Mouse (Mus musculus): ENCODE results near the gene Vti1a. TPM values are rescaled to one million over a fixed set of nuclear protein-coding genes. Genes with fewer than 3 reads are reported as not detected.

Gene Vti1a
- polyA plus RNA-seq, 1 experiment from 2014 or later: 27.4 TPM

DNA sequence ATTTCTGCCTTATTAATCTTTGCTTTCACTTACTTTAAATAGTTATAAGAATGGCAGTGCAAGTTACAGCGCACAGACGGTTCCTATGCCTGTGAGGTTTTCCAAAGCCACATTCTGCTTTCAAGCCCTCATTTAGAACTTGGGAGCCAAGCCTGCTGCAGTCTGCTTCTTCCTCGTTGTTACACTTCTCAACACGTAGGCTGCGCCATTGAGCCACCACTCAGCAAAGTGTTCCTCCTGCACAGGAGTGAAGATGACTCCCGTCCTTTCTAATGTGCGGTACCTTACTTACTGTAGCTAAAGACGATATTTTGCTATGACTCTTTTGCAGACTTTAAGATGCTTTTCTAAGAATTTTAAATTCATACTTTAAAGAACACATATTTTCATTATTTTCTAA, 98.0 kb downstream of the Vti1a start:
- WGBS: 45% methylated on average over 8 of the region's 8 CpGs
- H3K27me3 ChIP-seq (replicated peaks; ENCODE audit: control insufficient read depth, insufficient read depth, low read length): no peaks in the 10 kb centered on the region
- H3K4me3 ChIP-seq (ENCODE audit: low read length): no peak overlapping the region
- no peak overlapping the region for H3K4me2 ChIP-seq (ENCODE audit: low read depth, low read length)
- no peaks in the 10 kb centered on the region for H3K36me3 ChIP-seq (ENCODE audit: control insufficient read depth, insufficient read depth, low read length)
- H3K27ac ChIP-seq (ENCODE audit: low read length): no peak overlapping the region
- H3K9ac ChIP-seq (ENCODE audit: low read depth, low read length): no peak overlapping the region
- H3K9me3 ChIP-seq (ENCODE audit: control insufficient read depth, low read length): 0 out of 2 replicates have a peak, but pooled peaks cover 4% of the 10 kb centered on the region
- ATAC-seq: no peak
- H3K4me1 ChIP-seq (ENCODE audit: control insufficient read depth, insufficient read depth, low read length): no peaks in the 10 kb centered on the region

DNA sequence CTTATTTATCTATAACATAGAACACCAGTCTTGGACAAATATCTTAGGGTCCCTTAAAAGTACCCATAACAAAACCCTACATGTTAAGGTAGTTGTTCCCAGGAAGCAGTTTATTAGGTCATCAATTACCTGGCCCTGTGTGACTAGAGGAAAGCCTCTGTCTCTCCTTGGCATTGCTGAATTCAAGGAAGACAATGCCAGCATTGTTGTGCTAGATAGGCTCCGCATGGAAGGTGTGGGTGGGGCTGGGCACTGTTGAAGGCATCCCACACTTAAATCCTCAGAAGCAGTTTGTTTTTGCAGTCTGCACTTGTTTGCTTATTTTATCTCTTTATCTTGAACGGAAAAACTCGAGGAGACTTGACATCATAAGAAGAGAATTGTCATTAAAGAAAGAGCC, 102.7 kb downstream of the Vti1a start:
- no peaks in the 10 kb centered on the region for H3K36me3 ChIP-seq (ENCODE audit: control insufficient read depth, insufficient read depth, low read length)
- H3K4me1 ChIP-seq (ENCODE audit: control insufficient read depth, insufficient read depth, low read length): no peaks in the 10 kb centered on the region

DNA sequence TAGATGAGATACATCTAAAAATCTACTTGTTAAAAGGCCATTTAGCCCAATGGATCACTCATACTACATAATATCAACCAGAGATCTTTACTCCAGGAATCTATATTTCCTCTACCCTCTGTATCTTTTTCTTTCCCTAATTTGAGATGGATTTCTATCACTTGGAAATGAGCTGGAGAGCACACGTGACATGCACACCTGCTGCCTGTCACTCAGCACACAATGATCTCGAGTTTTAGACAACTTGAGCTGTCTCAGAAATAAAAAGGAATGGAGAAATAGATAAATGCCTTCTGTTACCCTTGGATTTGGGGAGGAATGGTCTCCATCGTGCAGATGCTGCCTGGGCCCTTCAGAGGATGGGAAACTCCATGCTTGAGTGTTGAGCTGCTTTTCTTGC, 103.9 kb downstream of the Vti1a start:
- H3K9ac ChIP-seq (ENCODE audit: low read depth, low read length): no peak overlapping the region
- H3K4me3 ChIP-seq (ENCODE audit: low read length): no peak overlapping the region
- H3K9me3 ChIP-seq (ENCODE audit: control insufficient read depth, low read length): 0 out of 2 replicates have a peak, but pooled peaks cover 4% of the 10 kb centered on the region
- 84% methylated on average over 3 of the region's 3 CpGs for WGBS
- no peak overlapping the region for H3K4me2 ChIP-seq (ENCODE audit: low read depth, low read length)
- H3K27ac ChIP-seq (ENCODE audit: low read length): no peak overlapping the region
- H3K36me3 ChIP-seq (ENCODE audit: control insufficient read depth, insufficient read depth, low read length): no peaks in the 10 kb centered on the region
- H3K27me3 ChIP-seq (replicated peaks; ENCODE audit: control insufficient read depth, insufficient read depth, low read length): no peaks in the 10 kb centered on the region
- H3K4me1 ChIP-seq (ENCODE audit: control insufficient read depth, insufficient read depth, low read length): no peaks in the 10 kb centered on the region
- no peak for ATAC-seq

More for the DNA sequence above, 102.7 kb downstream of the Vti1a start:
- WGBS: 38% methylated on average over 3 of the region's 3 CpGs
- no peak for ATAC-seq
- no peaks in the 10 kb centered on the region for H3K27me3 ChIP-seq (replicated peaks; ENCODE audit: control insufficient read depth, insufficient read depth, low read length)
- 0 out of 2 replicates have a peak, but pooled peaks cover 4% of the 10 kb centered on the region for H3K9me3 ChIP-seq (ENCODE audit: control insufficient read depth, low read length)
- no peak overlapping the region for H3K27ac ChIP-seq (ENCODE audit: low read length)
- H3K4me2 ChIP-seq (ENCODE audit: low read depth, low read length): no peak overlapping the region
- H3K4me3 ChIP-seq (ENCODE audit: low read length): no peak overlapping the region
- H3K9ac ChIP-seq (ENCODE audit: low read depth, low read length): no peak overlapping the region

DNA sequence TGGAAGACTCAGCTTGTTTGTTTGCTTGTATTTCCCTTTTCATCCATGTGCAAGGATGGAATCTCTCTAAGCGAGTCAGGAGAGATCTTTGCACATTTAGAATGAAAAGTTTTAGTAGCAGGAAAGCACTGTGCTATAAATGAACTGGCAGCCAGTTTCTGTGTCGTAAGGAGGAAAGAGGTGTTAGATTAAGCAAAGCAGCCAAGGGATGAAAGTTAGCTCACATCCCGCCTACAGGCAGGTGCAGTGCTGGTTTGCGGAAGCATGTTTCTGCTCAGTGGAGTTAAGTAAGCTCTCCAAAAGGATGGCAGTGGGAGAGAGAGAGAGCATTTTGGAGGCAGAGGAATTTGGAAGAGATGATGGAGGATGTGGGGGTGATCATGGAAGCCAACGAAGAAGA, 105.7 kb downstream of the Vti1a start:
- WGBS: 94% methylated on average over 5 of the region's 5 CpGs
- Histone ChIP-seq H3K36me3 (ENCODE audit: control insufficient read depth, insufficient read depth, low read length) (no peaks in the 10 kb centered on the region), H3K4me1 (ENCODE audit: control insufficient read depth, insufficient read depth, low read length) (no peaks in the 10 kb centered on the region), H3K27ac (ENCODE audit: low read length) (no peak overlapping the region), H3K27me3 (replicated peaks; ENCODE audit: control insufficient read depth, insufficient read depth, low read length) (no peaks in the 10 kb centered on the region), H3K4me2 (ENCODE audit: low read depth, low read length) (no peak overlapping the region), H3K9ac (ENCODE audit: low read depth, low read length) (no peak overlapping the region), H3K4me3 (ENCODE audit: low read length) (no peak overlapping the region), H3K9me3 (ENCODE audit: control insufficient read depth, low read length) (0 out of 2 replicates have a peak, but pooled peaks cover 4% of the 10 kb centered on the region)
- no peak for ATAC-seq

DNA sequence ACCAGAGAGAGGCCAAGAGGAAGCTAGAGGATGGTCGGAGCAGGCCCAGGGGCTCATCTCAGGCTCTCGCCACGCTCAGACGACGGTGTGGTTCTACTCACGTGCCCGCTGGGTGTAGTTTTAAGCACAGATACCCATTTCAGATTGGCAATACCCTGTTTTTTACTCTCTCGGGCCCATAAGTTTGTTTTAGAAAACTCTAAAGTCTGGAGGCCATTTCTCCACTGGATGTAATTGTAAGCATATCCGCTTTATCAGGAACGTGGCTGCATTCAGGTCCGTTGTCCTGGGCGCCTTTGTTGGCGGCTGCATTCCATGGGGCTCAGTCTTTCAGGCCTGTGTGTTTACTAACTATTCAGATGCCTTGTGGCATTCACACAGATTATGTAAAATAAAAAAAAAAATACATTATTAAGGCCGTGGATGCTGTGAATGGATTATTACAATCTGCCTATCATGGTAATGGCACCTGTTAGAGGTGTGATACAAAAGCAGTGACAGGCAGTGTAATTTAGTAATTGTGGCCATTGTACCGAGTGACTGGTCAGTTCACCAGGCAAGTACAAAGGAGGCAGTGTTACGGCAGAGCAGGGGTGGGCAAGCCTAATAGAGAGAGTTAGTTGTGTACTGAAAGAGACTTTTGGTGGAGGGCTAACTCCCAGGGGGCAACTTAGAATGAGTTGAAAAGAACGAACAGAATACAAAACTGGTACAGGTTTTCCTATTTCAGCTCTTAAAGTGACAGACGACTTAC, 106.4 kb downstream of the Vti1a start:
- no peaks in the 10 kb centered on the region for H3K4me1 ChIP-seq (ENCODE audit: control insufficient read depth, insufficient read depth, low read length)
- WGBS: 79% methylated on average over 18 of the region's 18 CpGs
- no peak overlapping the region for H3K4me3 ChIP-seq (ENCODE audit: low read length)
- H3K36me3 ChIP-seq (ENCODE audit: control insufficient read depth, insufficient read depth, low read length): no peaks in the 10 kb centered on the region
- no peak overlapping the region for H3K9ac ChIP-seq (ENCODE audit: low read depth, low read length)
- no peaks in the 10 kb centered on the region for H3K27me3 ChIP-seq (replicated peaks; ENCODE audit: control insufficient read depth, insufficient read depth, low read length)
- H3K9me3 ChIP-seq (ENCODE audit: control insufficient read depth, low read length): no peaks in the 10 kb centered on the region
- H3K4me2 ChIP-seq (ENCODE audit: low read depth, low read length): no peak overlapping the region
- no peak overlapping the region for H3K27ac ChIP-seq (ENCODE audit: low read length)
- no peak for ATAC-seq

DNA sequence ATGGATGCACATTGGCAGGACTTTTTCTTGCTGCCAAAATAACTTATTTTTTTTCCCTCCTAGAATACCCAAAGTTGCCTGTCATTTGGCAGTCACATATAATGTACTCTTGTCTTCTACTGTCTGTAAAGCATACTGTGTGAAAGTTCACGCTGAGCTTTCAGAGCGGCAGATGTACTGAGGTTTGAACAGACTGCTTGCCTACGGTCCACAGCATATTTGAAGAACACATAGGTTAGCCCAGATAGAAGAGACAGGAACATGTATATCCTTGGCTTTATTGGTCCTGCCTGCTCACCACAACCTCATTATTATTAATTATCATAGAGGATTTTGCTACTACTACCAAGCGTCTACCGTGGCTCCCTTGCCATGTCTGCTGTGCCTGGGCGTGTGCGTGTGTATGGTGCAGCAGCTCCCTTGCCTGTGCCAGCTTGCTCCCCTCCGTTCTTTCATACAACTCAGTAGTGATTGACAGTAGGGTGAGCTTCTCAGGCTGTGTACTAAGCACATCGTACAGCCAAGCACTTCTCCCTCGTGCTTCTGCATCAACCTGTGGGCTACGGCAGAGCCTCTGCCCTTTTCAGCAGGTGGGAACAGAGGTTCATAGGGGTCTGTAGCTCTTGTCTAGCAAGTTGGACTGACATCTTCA, 107.1 kb downstream of the Vti1a start:
- no peaks in the 10 kb centered on the region for H3K36me3 ChIP-seq (ENCODE audit: control insufficient read depth, insufficient read depth, low read length)
- ATAC-seq: no peak
- H3K9ac ChIP-seq (ENCODE audit: low read depth, low read length): no peak overlapping the region
- no peaks in the 10 kb centered on the region for H3K9me3 ChIP-seq (ENCODE audit: control insufficient read depth, low read length)
- H3K4me2 ChIP-seq (ENCODE audit: low read depth, low read length): no peak overlapping the region
- no peak overlapping the region for H3K27ac ChIP-seq (ENCODE audit: low read length)
- H3K27me3 ChIP-seq (replicated peaks; ENCODE audit: control insufficient read depth, insufficient read depth, low read length): no peaks in the 10 kb centered on the region
- H3K4me3 ChIP-seq (ENCODE audit: low read length): no peak overlapping the region
- WGBS: 88% methylated on average over 11 of the region's 11 CpGs
- no peaks in the 10 kb centered on the region for H3K4me1 ChIP-seq (ENCODE audit: control insufficient read depth, insufficient read depth, low read length)

DNA sequence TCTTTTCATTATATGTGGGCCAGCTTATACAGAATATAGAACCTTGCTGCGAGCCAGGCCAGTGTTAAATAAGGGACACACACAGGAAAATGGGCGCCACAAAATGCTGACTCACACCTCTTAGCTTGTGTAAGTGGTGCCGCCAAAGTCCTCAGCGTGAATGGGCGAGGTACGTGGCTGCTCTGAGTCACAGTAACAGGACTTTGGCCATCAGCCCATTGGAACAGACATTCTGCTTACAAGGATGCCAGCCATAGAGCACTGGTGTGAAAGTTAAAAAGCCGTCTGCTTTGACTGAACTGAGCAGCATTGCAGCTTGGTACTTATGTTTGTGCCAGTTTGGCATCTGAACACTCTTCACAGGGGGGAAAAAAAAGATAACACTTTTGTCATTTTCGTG, 107.9 kb downstream of the Vti1a start:
- Histone ChIP-seq H3K27me3 (replicated peaks; ENCODE audit: control insufficient read depth, insufficient read depth, low read length) (no peaks in the 10 kb centered on the region), H3K9me3 (ENCODE audit: control insufficient read depth, low read length) (no peaks in the 10 kb centered on the region), H3K9ac (ENCODE audit: low read depth, low read length) (no peak overlapping the region), H3K4me3 (ENCODE audit: low read length) (no peak overlapping the region), H3K36me3 (ENCODE audit: control insufficient read depth, insufficient read depth, low read length) (no peaks in the 10 kb centered on the region), H3K4me2 (ENCODE audit: low read depth, low read length) (no peak overlapping the region), H3K4me1 (ENCODE audit: control insufficient read depth, insufficient read depth, low read length) (no peaks in the 10 kb centered on the region), H3K27ac (ENCODE audit: low read length) (no peak overlapping the region)
- 56% methylated on average over 8 of the region's 8 CpGs for WGBS
- ATAC-seq: peak; percentile 89

DNA sequence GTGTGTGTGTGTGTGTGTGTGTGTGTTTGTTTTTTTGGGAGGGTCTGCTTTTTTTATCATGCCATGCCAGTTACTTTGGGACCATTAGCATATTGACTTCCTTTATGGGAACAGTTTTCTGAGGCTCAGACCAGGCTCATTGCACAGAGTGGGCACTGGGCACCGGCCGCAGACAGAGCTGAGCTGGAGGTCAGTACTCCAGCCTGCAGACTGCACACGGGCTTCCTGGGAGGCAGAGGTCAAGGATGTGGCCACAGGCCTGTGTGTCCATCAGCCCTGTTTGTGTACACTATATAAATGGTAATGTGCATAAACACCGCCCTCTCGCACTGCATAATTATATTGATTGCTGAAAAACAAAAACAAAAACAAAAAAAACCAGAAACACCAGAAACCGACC, 108.4 kb downstream of the Vti1a start:
- Histone ChIP-seq H3K27ac (ENCODE audit: low read length) (no peak overlapping the region), H3K36me3 (ENCODE audit: control insufficient read depth, insufficient read depth, low read length) (no peaks in the 10 kb centered on the region), H3K4me3 (ENCODE audit: low read length) (no peak overlapping the region), H3K9ac (ENCODE audit: low read depth, low read length) (no peak overlapping the region), H3K4me1 (ENCODE audit: control insufficient read depth, insufficient read depth, low read length) (no peaks in the 10 kb centered on the region), H3K27me3 (replicated peaks; ENCODE audit: control insufficient read depth, insufficient read depth, low read length) (no peaks in the 10 kb centered on the region), H3K4me2 (ENCODE audit: low read depth, low read length) (no peak overlapping the region), H3K9me3 (ENCODE audit: control insufficient read depth, low read length) (no peaks in the 10 kb centered on the region)
- 79% methylated on average over 6 of the region's 6 CpGs for WGBS
- no peak for ATAC-seq

DNA sequence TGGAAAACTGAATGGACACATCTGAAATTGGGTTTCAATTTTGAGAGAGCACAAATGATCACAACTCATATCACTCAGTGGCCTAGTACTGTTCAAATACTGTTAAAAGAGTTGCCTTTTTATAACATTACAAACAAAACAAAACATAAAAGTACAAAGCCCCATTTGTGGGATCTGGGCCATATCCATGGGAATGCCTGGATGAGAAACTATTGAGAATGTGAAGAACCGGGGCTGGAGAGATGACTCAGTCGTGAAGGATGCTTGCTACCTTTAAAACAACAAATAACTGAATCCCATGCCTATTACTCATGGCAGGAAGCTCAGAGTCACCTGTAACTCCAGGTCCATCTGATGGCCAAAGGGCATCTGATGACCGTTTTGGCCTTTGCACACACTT, 124.2 kb downstream of the Vti1a start:
- no peaks in the 10 kb centered on the region for H3K36me3 ChIP-seq (ENCODE audit: control insufficient read depth, insufficient read depth, low read length)
- no peaks in the 10 kb centered on the region for H3K9me3 ChIP-seq (ENCODE audit: control insufficient read depth, low read length)
- H3K9ac ChIP-seq (ENCODE audit: low read depth, low read length): no peak overlapping the region
- no peak overlapping the region for H3K4me3 ChIP-seq (ENCODE audit: low read length)
- H3K4me1 ChIP-seq (ENCODE audit: control insufficient read depth, insufficient read depth, low read length): no peaks in the 10 kb centered on the region
- H3K27ac ChIP-seq (ENCODE audit: low read length): no peak overlapping the region
- no peaks in the 10 kb centered on the region for H3K27me3 ChIP-seq (replicated peaks; ENCODE audit: control insufficient read depth, insufficient read depth, low read length)
- no peak for ATAC-seq
- H3K4me2 ChIP-seq (ENCODE audit: low read depth, low read length): no peak overlapping the region
- 82% methylated on average over 3 of the region's 3 CpGs for WGBS
